Mouse (Mus musculus): ENCODE results near the gene Ing3. TPM values are rescaled to one million over a fixed set of nuclear protein-coding genes. Genes with fewer than 3 reads are reported as not detected.

The Ing3 gene
- polyA plus RNA-seq, 1 experiment = 19.3 TPM

DNA sequence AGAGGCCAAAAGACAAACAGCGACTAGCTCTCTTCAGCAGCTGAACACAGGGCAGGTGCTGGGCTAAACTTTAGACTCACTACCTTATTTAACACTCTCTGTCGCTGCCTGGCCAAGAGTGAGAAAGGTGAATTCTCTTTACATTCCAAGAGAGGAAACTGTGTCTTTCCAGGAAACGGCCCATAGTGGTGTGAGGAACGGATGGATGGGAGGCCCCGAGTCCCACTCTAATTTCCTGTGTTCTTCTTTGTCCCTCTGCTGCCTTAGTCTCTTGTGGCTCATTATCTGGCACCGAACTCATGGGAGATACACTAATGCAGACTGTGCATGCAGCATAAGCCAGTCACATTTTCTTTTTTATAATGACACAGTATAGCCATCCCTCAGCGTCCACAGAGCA lies 68.3 kb downstream of the Ing3 start:
- Histone ChIP-seq H3K4me3 (replicated peaks; ENCODE audit: insufficient read depth, low read depth, low read length) (no peak overlapping the region), H3K4me1 (ENCODE audit: control insufficient read depth, insufficient read depth, low read length) (no peaks in the 10 kb centered on the region), H3K27me3 (ENCODE audit: control insufficient read depth, insufficient read depth, low read length) (no peaks in the 10 kb centered on the region), H3K27ac (ENCODE audit: insufficient read depth, low read length) (no peak overlapping the region)
- no peak for DNase-seq
- 84% methylated on average over 7 of the region's 7 CpGs for WGBS
- TF ChIP-seq POLR2A (IDR thresholded peaks at IDR 0.05; ENCODE audit: borderline replicate concordance, insufficient read depth, low read length) (no peak), CTCF (IDR thresholded peaks at IDR 0.05; ENCODE audit: borderline replicate concordance, insufficient read depth, low read depth, low read length) (no peak)

- TF ChIP-seq POLR2A (IDR thresholded peaks at IDR 0.05; ENCODE audit: borderline replicate concordance, insufficient read depth, low read length) = no peak
- no peak for TF ChIP-seq CTCF (IDR thresholded peaks at IDR 0.05; ENCODE audit: borderline replicate concordance, insufficient read depth, low read depth, low read length)
- WGBS = 64% methylated on average over 8 of the region's 8 CpGs
- Histone ChIP-seq H3K27me3 (ENCODE audit: control insufficient read depth, insufficient read depth, low read length) (no peaks in the 10 kb centered on the region), H3K4me1 (ENCODE audit: control insufficient read depth, insufficient read depth, low read length) (no peaks in the 10 kb centered on the region), H3K4me3 (replicated peaks; ENCODE audit: insufficient read depth, low read depth, low read length) (no peak overlapping the region), H3K27ac (ENCODE audit: insufficient read depth, low read length) (no peak overlapping the region)
- DNase-seq = no peak
Observed at GRCm38 (mm10) chr6:22018768-22019445, 69.5 kb downstream of the Ing3 start.

- no peak overlapping the region for H3K4me3 ChIP-seq (replicated peaks; ENCODE audit: insufficient read depth, low read depth, low read length)
- WGBS = 71% methylated on average over 10 of the region's 10 CpGs
Observed at GRCm38 (mm10) chr6:22019637-22020036, 70.3 kb downstream of the Ing3 start.

DNA sequence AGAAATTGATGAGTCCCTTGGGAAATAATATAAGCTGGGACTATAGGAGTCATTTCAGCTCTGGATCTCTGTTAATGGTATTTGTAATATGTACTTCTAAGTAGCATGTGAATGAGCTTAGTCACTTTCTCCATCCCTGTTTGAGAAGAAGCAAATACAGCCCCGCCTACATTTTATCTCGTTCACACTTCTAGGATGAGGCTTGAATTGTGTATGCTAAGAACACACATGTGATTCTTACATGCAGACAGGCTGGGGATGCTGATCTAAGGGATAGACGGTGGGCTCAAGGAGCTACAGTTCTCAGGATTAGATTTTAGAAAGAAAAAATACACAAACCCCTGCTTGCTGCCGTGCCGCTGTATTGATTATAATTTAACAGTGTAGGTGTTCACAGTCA lies 71.3 kb downstream of the Ing3 start:
- TF ChIP-seq POLR2A (IDR thresholded peaks at IDR 0.05; ENCODE audit: borderline replicate concordance, insufficient read depth, low read length) (no peak), CTCF (IDR thresholded peaks at IDR 0.05; ENCODE audit: borderline replicate concordance, insufficient read depth, low read depth, low read length) (no peak)
- Histone ChIP-seq H3K4me3 (replicated peaks; ENCODE audit: insufficient read depth, low read depth, low read length) (no peak overlapping the region), H3K4me1 (ENCODE audit: control insufficient read depth, insufficient read depth, low read length) (no peaks in the 10 kb centered on the region), H3K27me3 (ENCODE audit: control insufficient read depth, insufficient read depth, low read length) (no peaks in the 10 kb centered on the region), H3K27ac (ENCODE audit: insufficient read depth, low read length) (no peak overlapping the region)
- WGBS = 92% methylated on average over 5 of the region's 5 CpGs
- no peak for DNase-seq

More at GRCm38 (mm10) chr6:22019637-22020036, 70.3 kb downstream of the Ing3 start:
- Histone ChIP-seq H3K27me3 (ENCODE audit: control insufficient read depth, insufficient read depth, low read length) (no peaks in the 10 kb centered on the region), H3K4me1 (ENCODE audit: control insufficient read depth, insufficient read depth, low read length) (no peaks in the 10 kb centered on the region), H3K27ac (ENCODE audit: insufficient read depth, low read length) (no peak overlapping the region)
- no peak for TF ChIP-seq POLR2A (IDR thresholded peaks at IDR 0.05; ENCODE audit: borderline replicate concordance, insufficient read depth, low read length)
- no peak for TF ChIP-seq CTCF (IDR thresholded peaks at IDR 0.05; ENCODE audit: borderline replicate concordance, insufficient read depth, low read depth, low read length)
- DNase-seq = no peak

DNA sequence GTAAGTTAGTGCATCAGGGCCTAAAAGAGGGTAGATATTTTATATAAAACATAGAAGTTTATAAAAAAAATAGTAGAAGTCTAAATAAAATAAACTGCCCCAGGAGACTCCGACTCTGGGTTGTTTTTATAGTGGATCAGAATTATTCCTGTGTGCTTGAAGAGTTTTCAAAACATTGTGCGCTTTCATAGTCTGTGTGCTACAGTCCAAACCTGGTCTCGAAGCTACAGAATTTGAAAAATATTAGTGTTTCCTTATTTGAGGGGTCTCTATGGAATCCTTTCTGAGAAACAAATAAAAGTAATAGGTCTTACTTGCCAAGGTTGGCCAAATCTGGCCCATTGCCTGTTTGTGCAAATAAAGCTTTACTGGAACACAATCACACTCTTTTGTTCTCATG lies 71.9 kb downstream of the Ing3 start:
- H3K4me1 ChIP-seq (ENCODE audit: control insufficient read depth, insufficient read depth, low read length) = no peaks in the 10 kb centered on the region
- no peak overlapping the region for H3K4me3 ChIP-seq (replicated peaks; ENCODE audit: insufficient read depth, low read depth, low read length)
- WGBS = 98% methylated on average over 3 of the region's 3 CpGs
- no peaks in the 10 kb centered on the region for H3K27me3 ChIP-seq (ENCODE audit: control insufficient read depth, insufficient read depth, low read length)
- no peak for DNase-seq
- H3K27ac ChIP-seq (ENCODE audit: insufficient read depth, low read length) = no peak overlapping the region
- TF ChIP-seq POLR2A (IDR thresholded peaks at IDR 0.05; ENCODE audit: borderline replicate concordance, insufficient read depth, low read length) (no peak), CTCF (IDR thresholded peaks at IDR 0.05; ENCODE audit: borderline replicate concordance, insufficient read depth, low read depth, low read length) (no peak)

DNA sequence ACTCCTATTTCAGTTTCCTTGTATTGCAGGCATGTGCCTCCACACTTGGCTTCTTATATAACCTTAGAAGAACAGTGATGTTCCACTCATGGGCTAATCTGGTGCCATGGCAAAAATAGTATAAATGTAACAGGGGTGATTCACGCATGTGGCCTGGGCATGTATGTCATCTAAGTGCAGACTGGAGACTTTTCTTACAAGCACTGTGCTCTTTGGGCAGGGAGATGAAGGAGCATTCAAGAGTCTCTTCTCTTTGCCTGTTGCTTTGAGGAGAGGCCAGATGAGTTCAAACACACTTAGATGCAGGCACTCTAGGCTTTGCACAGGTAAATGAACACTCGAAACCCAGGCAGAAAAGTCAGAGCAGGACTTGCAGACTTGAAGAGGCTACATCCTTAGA lies 74.8 kb downstream of the Ing3 start:
- TF ChIP-seq CTCF (IDR thresholded peaks at IDR 0.05; ENCODE audit: borderline replicate concordance, insufficient read depth, low read depth, low read length) (no peak), POLR2A (IDR thresholded peaks at IDR 0.05; ENCODE audit: borderline replicate concordance, insufficient read depth, low read length) (no peak)
- no peaks in the 10 kb centered on the region for H3K27me3 ChIP-seq (ENCODE audit: control insufficient read depth, insufficient read depth, low read length)
- 100% methylated on average over 2 of the region's 2 CpGs for WGBS
- H3K4me1 ChIP-seq (ENCODE audit: control insufficient read depth, insufficient read depth, low read length) = no peaks in the 10 kb centered on the region
- H3K4me3 ChIP-seq (replicated peaks; ENCODE audit: insufficient read depth, low read depth, low read length) = no peak overlapping the region
- no peak overlapping the region for H3K27ac ChIP-seq (ENCODE audit: insufficient read depth, low read length)
- DNase-seq = no peak

Other genes starting within 250 kb of the Ing3 start
- gene Tspan12, start 97.1 kb upstream of the Ing3 start, polyA plus RNA-seq (2012; rRNA removed) = 17.2 and 17.8 TPM in 2 replicates
- gene Cped1, start 36.3 kb downstream of the Ing3 start, polyA plus RNA-seq (2012; rRNA removed) = 1.1 and 1.3 TPM in 2 replicates

All from cerebellum, adult 2 months (tissue).